Mouse (Mus musculus) right cerebral cortex, postnatal 36 days (tissue): ENCODE measurements at regions not wholly inside any gene's neighbourhood (a gene's known extent, or its start where the extent isn't known, plus 50 kb on each side); places are given as distances from the start of the nearest gene placed in this dataset.

Experiments
- DNase-seq, 2 experiments: peaks; one replicate each; pipeline ENCODE4 v3.0.0; 2022; ENCODE audit warnings: low spot score in 2 of 2, mixed read lengths in 1 of 2

DNA sequence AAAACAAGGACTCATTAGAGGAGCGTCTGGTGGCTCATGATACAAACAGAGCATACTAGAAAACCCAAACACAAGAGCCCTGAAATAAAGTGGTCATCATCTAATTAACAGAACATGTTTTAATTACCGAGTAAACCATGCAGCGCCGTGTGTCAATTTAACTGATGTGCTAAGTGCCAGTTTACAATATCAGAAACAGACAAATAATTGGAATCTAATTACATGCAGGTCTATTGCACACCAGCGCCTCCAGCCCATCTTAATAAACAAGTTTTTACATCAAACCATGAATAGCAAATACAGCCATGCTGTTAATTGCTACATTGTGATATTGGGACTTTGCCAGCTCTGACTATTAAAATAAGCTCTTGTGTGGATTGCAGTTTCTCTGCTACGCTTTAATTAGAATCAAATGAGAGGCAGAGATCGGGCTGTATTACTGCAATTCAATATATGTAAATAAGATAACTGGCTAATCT is 425.3 kb upstream of the Gm765 start:
- no peak for DNase-seq

- DNase-seq, result no peak
Measured at GRCm38 (mm10) chr6:98754487-98754886, 411.9 kb upstream of the Gm765 start.

DNA sequence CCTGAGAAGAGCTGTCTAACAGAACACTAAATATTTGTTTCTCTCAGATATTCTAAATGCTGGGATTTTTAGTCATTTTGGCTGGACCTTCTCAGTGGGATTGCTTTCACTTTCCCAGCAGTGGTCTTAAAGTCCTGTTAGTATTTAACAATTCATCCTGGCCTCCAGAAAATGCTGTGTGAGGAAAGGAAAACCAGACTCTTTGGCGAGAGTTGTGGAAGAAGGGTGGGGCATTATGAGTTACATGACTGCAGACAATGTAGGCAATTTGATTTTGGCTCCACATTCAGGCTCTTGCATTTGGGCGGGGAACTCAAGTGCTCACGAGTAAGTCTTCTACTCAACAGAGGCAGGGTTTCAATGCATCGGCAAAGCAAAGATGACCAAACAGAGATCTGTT is 406.1 kb upstream of the Gm765 start:
- no peak for DNase-seq

DNA sequence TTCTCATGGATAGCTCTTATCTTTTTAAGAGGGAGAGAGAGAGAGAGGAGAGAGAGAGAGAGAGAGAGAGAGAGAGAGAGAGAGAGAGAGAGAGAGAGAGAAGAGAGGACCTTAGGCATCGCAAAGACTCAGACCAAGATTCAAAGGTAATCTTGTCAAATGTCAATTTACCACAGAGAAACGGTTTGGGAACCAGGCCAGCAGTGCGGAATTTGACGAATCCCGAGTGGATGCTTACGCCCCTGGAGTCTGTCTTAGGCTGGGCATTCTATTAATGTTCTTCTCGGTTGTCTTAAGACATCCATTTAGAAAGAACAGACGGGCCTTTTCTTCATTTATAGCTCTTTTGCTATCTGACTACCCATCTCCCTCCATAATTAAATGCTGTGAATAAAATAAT is 404.4 kb upstream of the Gm765 start:
- DNase-seq, result no peak

DNA sequence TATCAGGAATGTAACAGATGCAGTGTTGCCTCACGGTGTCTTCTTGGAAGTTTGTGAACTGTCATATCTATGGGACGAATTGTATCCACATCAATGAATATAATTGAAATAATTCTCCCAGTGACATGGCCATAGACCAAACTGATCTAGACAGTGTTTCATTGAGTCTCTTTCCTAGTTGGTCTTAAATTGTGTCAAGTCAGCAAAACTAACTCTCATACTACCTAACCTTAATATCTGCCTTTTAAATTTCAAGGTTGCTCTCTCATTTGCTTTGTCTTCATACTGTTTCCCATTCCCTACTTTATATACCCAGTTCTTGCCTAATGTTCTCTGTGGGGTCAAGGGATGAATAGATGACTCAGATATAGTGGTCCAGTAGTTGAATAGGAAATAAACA is 397.9 kb upstream of the Gm765 start:
- no peak for DNase-seq

DNA sequence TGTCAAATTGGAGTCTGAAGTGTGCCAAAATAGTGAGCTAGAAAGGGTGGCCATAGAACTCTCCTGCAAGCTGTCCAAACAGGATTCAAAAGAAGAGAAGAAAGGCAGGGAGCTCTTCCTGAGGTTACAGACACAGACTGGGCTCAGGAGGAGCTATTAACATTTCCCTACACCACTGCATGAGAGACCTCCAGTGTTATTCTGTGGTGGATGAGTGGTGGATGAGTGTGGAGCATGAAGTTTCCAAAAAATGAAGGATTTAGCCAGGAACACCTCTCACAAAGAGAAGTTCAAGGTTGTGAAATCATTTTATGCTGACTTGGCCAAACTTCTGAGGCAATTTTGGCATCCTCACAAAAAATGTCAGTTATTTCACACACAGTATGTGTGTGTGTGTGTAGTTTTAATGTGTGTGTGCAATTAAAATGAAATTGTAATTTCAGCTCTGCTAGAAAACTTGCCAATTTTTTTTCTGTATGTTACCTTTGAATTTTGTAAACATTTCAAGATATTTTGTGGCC is 388.5 kb upstream of the Gm765 start:
- no peak for DNase-seq

DNA sequence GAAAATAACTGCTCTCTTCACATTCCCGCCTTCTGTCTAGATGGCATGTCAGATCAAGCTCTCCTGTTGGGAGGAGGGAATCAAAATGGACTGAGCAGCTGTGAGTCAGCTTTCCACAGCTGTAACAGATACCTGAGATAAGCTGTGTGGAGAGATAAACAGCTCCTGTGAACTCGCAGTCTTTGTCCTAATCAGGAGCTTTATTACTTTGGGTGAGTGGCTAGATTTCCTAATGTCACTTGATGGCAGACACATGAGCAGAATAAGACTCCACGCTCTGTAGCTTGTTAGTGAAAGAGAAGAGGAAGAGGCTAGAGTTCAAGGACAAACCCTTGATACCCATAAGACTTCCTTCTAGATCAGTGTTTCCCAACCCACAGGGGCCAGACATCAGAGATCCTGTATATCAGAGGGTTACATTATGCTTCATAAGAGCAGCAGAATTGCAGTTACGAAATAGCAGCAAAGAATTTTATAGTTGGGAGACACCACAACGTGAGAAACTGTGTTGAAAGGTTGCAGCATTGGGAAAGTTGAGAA is 384.1 kb upstream of the Gm765 start:
- no peak for DNase-seq

DNA sequence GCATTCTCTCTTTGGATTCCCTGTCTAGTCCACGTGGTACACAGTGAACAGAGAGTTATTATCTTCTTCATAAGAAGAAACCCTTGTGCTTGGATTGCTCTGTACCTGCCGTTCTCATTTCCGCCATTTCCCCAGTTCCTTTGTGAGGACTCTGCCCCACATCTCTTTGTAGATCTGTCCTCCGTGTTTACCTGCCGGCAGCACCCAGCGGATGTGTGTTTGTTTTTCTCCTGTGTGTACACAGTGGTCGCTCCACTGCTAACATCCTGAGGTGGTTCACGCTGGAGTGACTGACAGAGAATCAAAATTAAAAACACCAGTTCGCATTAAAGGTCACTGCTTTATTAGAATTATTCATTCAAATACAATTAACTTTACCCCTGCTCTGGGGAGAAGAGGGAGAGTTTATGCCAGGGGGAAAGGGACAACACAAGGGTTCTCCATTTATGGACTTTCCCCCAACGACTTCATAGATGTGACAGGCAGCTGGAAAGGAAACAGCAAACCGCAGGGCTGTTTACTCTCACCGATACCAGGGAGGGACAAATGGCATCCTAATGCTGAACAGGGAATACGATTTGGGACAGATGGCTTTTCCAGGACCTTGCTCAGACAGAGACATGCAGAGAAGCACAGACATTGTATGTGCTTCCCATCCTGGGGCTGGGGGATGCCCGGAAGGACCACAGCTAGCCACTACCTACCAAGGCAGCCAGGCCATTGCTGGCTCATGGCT is 362.5 kb upstream of the Gm765 start:
- no peak for DNase-seq

GRCm38 (mm10) chr6:98697571-98697970 is 355.0 kb upstream of the Gm765 start:
- DNase-seq, result no peak

DNA sequence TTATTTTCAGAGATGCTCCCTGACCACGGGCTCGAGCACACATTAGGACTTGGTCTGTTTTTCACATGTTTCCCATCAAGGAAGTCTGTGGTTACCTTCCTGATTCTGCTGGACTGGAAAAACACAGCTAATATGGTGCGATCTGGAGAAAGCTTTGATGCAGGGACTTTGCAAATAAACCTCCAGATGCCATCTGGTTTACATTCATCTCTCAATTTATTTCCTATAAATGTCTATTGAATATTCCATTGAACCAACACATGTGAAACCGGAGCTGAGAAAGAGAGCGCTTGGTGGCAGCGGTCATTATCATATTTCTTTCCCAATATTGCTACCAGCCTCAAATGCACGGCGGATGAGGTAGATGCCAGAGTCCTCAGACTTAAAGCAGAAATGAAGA is 350.9 kb upstream of the Gm765 start:
- no peak for DNase-seq

- no peak for DNase-seq
Measured at GRCm38 (mm10) chr6:98690133-98690532, 347.6 kb upstream of the Gm765 start.

- DNase-seq, result no peak
Measured at GRCm38 (mm10) chr6:98689395-98689794, 346.8 kb upstream of the Gm765 start.

GRCm38 (mm10) chr6:98688624-98689023 is 346.1 kb upstream of the Gm765 start:
- DNase-seq, result no peak

GRCm38 (mm10) chr6:98666388-98666989 is 323.9 kb upstream of the Gm765 start:
- no peak for DNase-seq

DNA sequence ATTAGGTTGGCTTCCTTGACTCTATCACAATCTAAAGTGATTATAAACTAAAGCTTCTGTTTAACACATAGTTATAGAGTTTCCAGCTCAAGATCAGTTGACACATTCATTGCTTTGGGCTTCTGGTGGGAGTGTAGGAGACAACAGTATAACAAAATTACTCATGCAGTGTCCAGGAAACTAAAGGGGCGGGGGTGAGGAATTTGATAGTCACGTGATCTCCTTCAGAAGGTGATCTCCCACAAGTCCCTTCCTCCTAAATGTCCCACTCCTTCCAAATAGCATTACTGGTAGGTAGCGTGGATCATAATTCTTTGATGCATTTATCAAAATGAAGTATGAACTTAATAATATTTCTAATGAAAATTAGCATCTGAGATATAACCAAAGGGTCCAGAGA is 309.3 kb upstream of the Gm765 start:
- no peak for DNase-seq

DNA sequence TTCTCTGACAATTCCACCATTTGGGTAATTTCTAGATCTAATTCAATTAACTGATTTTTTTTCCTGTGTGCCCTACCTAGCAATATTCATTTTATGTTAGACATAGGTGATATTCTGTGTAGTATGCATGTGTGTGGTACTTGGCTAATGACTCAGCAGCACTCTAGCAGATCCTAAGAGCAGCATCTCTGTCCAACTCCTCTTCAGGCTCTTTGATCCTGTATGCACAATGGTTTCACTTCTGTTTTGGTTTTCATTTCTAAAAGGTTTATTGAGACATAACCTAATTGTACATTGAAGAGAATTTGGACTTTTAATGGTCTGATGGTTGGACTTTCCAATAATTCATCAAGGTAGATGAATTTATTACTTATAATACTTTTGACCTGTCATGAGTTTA is 308.8 kb upstream of the Gm765 start:
- no peak for DNase-seq

DNA sequence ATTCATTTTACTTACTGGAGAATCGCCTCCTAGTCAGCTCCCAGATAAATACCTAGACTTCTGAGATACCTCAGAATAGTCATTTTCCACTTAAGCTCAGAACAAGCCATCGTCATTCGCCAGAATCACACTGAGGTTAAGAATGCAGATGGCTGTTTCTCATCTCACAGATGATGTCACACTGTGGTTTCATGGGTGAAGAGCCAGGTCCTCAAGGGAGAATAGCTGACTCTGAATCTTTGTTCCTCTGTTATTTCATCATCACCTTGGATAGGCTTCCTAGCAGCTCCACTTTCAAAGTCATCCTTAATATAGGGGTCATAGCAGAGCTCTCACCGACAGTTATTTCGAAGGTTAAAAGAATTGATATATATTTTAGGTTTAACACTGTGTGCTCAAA is 297.8 kb upstream of the Gm765 start:
- DNase-seq, result no peak

GRCm38 (mm10) chr6:98635816-98636215 is 293.3 kb upstream of the Gm765 start:
- peak; percentile 22 to 44 for DNase-seq

- DNase-seq, result peak; percentile 70 to 77
Measured at GRCm38 (mm10) chr6:98632278-98633063, 289.9 kb upstream of the Gm765 start.

GRCm38 (mm10) chr6:98631269-98631668 is 288.7 kb upstream of the Gm765 start:
- no peak for DNase-seq

DNA sequence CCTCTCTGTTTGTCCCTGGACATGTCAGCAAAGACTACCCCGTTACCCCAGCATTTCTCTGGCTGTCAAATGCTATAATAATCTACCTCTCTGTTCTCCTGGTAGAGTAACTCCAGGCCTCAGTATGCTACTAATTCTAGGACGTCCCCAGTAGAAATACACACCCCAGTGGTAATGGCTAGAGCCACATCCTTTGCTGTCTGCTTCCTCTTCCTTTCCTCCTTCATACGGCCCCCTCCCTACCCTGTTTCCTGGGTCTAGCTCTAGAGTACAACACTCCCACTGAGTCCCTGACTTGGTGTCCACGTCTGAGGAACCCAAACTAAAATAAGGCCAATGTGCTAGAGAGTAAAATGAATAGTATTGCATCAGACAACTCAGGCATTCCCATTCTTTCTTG is 287.1 kb upstream of the Gm765 start:
- DNase-seq, result no peak

- DNase-seq, result no peak
Measured at GRCm38 (mm10) chr6:98626435-98626834, 283.9 kb upstream of the Gm765 start.
